49 mouse cellular contexts compared by ENCODE assay signal in genomic region chrX:107708584-107708983, GRCm38 (mm10). TPM values are rescaled to one million over a fixed set of nuclear protein-coding genes. Genes with fewer than 3 reads are reported as not detected.
"Had no signal": no experiment of that assay in that cellular context is flagged by ENCODE, and none has a peak within 500 bp of the region (broad histone marks: within the 10 kb centered on the region; RNA-seq: fewer than 3 reads in every experiment).

No protein-coding gene starts in this region.

- H3K4me3 ChIP-seq: heart, embryonic 10.5 days; heart, embryonic 12.5 days; heart, embryonic 13.5 days; heart, embryonic 15.5 days; hindbrain, embryonic 10.5 days; hindbrain, embryonic 12.5 days; hindbrain, embryonic 13.5 days; hindbrain, embryonic 15.5 days; intestine, embryonic 15.5 days; kidney, embryonic 15.5 days; layer of hippocampus, adult 2 months; left cerebral cortex, adult 2 months had no signal

- H3K36me3 ChIP-seq: heart, embryonic 10.5 days; heart, embryonic 12.5 days; heart, embryonic 13.5 days; heart, embryonic 15.5 days; hindbrain, embryonic 10.5 days; hindbrain, embryonic 12.5 days; hindbrain, embryonic 13.5 days; hindbrain, embryonic 15.5 days; intestine, embryonic 15.5 days; kidney, embryonic 15.5 days had no signal

- H3K9me3 ChIP-seq: heart, embryonic 10.5 days; heart, embryonic 12.5 days; heart, embryonic 13.5 days; heart, embryonic 15.5 days; hindbrain, embryonic 10.5 days; hindbrain, embryonic 12.5 days; hindbrain, embryonic 13.5 days; hindbrain, embryonic 15.5 days; intestine, embryonic 15.5 days; kidney, embryonic 15.5 days had no signal

- H3K27me3 ChIP-seq: heart, embryonic 12.5 days; heart, embryonic 13.5 days; heart, embryonic 15.5 days; hindbrain, embryonic 12.5 days; hindbrain, embryonic 13.5 days; hindbrain, embryonic 15.5 days; intestine, embryonic 15.5 days; kidney, embryonic 15.5 days had no signal

- H3K9ac ChIP-seq: heart, embryonic 12.5 days; heart, embryonic 13.5 days; heart, embryonic 15.5 days; hindbrain, embryonic 12.5 days; hindbrain, embryonic 13.5 days; hindbrain, embryonic 14.5 days; hindbrain, embryonic 15.5 days; intestine, embryonic 15.5 days; kidney, embryonic 15.5 days had no signal

- H3K4me1 ChIP-seq: heart, embryonic 10.5 days; heart, embryonic 12.5 days; heart, embryonic 13.5 days; heart, embryonic 15.5 days; hindbrain, embryonic 10.5 days; hindbrain, embryonic 12.5 days; hindbrain, embryonic 13.5 days; hindbrain, embryonic 15.5 days; intestine, embryonic 15.5 days; kidney, embryonic 15.5 days had no signal

- DNase-seq: heart, postnatal 10 days; heart, postnatal 14 days; heart, postnatal 36 days; heart, postnatal 4 days; kidney, adult 11 months; kidney, adult 18-20 months; kidney, adult 2 months; kidney, adult 8-10 months; kidney, adult 9 months; kidney, postnatal 10 days; kidney, postnatal 14 days; kidney, postnatal 25 days; kidney, postnatal 36 days; kidney, postnatal 4 days; layer of hippocampus, adult 9-11 months; layer of hippocampus, postnatal 36 days had no signal

- H3K27ac ChIP-seq: heart, embryonic 10.5 days; heart, embryonic 13.5 days; heart, embryonic 15.5 days; hindbrain, embryonic 10.5 days; hindbrain, embryonic 12.5 days; hindbrain, embryonic 13.5 days; hindbrain, embryonic 14.5 days; hindbrain, embryonic 15.5 days; hindbrain, postnatal 0 days; intestine, embryonic 15.5 days; kidney, embryonic 15.5 days; kidney, postnatal 0 days; layer of hippocampus, adult 2 months; left cerebral cortex, adult 2 months had no signal

RNA-seq across cellular contexts. Expression of gene Tbx22, which starts 40.8 kb away (rescaled TPM):
- total RNA-seq: heart, postnatal 10 days; heart, postnatal 14 days; heart, postnatal 25 days; heart, postnatal 36 days; heart, postnatal 4 days; hematopoietic stem cell, adult 5-6 weeks; layer of hippocampus, adult 18-20 months; layer of hippocampus, adult 2 months; layer of hippocampus, postnatal 10 days; layer of hippocampus, postnatal 14 days; layer of hippocampus, postnatal 25 days; layer of hippocampus, postnatal 36 days; left cerebral cortex, adult 18-20 months had no signal
- polyA plus RNA-seq: heart, embryonic 10.5 days; heart, embryonic 11.5 days; heart, embryonic 12.5 days; heart, embryonic 13.5 days; heart, embryonic 14.5 days; heart, embryonic 15.5 days; heart, postnatal 0 days; hindbrain, embryonic 10.5 days; hindbrain, embryonic 11.5 days; inflammation-experienced regulatory T-cells, adult 6 months; intestine, embryonic 14.5 days; intestine, embryonic 15.5 days; intestine, embryonic 16.5 days; intestine, postnatal 0 days; kidney, adult 2 months; kidney, embryonic 14.5 days; kidney, embryonic 16.5 days; kidney, postnatal 0 days; large intestine, adult 2 months had no signal
